Mouse (Mus musculus): Measurements from ENCODE around the gene Trim46. TPM values are rescaled to one million over a fixed set of nuclear protein-coding genes. Genes with fewer than 3 reads are reported as not detected.

The Trim46 gene
- total and polyA plus RNA-seq, 2 experiments from 2014 or later = 0.08 to 0.45 TPM

DNA sequence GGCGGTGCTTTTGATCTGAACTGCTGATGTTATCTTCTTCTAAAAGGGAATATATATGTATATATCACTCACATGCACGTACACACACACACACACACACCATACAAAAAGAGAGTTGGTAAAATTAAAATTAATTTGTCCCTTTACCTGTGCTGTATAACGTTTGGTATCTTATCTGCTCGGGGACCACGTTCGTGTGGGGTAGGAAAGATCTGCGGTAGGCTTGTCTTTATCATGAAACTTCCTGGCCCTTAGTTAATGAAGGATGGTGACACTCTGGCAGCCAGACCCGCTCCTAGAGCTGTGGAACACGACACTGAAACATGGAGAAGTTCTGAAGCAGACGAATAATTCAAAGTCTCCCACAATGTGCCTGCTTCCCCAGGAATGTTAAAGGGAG, 45.8 kb upstream of the Trim46 start:
- Histone ChIP-seq H3K4me3 (ENCODE audit: low read depth, low read length) (no peak overlapping the region), H3K4me2 (ENCODE audit: low read depth, low read length) (no peak overlapping the region), H3K4me1 (ENCODE audit: control insufficient read depth, insufficient read depth) (peaks cover 4% of the 10 kb centered on the region; the same call in 1 of the 2 replicates), H3K9me3 (replicated peaks; ENCODE audit: control insufficient read depth, low read length) (no peaks in the 10 kb centered on the region), H3K36me3 (replicated peaks; ENCODE audit: control insufficient read depth, insufficient read depth, low read length) (no peaks in the 10 kb centered on the region), H3K27me3 (ENCODE audit: control insufficient read depth, insufficient read depth, low read length) (no peaks in the 10 kb centered on the region), H3K27ac (ENCODE audit: low read depth) (no peak overlapping the region), H3K9ac (replicated peaks; ENCODE audit: low read depth, low read length) (no peak overlapping the region)
- DNase-seq (ENCODE audit: low spot score) = no peak
- TF ChIP-seq CTCF (IDR thresholded peaks at IDR 0.05; ENCODE audit: low read depth) (no peak), EP300 (IDR thresholded peaks at IDR 0.05; ENCODE audit: low read depth) (no peak)
- no peak for ATAC-seq (ENCODE audit: insufficient read depth, low read depth)
- WGBS = 38% methylated on average over 10 of the region's 10 CpGs

DNA sequence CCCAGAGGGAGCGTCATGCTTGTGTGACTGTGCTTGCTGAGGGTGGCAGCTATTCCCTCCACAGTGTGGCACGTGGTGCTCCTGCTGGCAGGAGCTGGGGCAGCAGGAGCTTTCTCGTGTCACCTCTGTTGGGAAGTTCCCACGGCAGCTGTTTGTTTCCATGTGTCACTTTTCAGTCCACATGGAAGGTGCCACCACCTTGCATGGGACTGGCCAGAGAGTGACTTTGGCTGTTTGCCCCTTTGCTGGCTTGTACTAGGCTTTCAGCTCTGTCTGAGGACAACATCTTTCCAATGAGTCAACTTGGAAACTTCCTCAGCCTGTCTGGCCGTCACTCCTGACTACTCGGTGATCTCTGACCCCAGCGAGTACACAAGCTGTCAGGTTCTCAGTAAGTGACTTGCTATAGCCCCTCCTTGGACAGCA, 42.4 kb upstream of the Trim46 start:
- no peak overlapping the region for H3K4me3 ChIP-seq (ENCODE audit: low read depth, low read length)
- no peak for TF ChIP-seq CTCF (IDR thresholded peaks at IDR 0.05; ENCODE audit: low read depth)
- TF ChIP-seq EP300 (IDR thresholded peaks at IDR 0.05; ENCODE audit: low read depth) = no peak
- no peaks in the 10 kb centered on the region for H3K9me3 ChIP-seq (replicated peaks; ENCODE audit: control insufficient read depth, low read length)
- H3K4me2 ChIP-seq (ENCODE audit: low read depth, low read length) = no peak overlapping the region
- ATAC-seq (ENCODE audit: insufficient read depth, low read depth) = peak; percentile 66
- no peaks in the 10 kb centered on the region for H3K36me3 ChIP-seq (replicated peaks; ENCODE audit: control insufficient read depth, insufficient read depth, low read length)
- DNase-seq (ENCODE audit: low spot score) = no peak
- H3K9ac ChIP-seq (replicated peaks; ENCODE audit: low read depth, low read length) = no peak overlapping the region
- H3K4me1 ChIP-seq (ENCODE audit: control insufficient read depth, insufficient read depth) = peaks cover 4% of the 10 kb centered on the region; the same call in 1 of the 2 replicates
- 27% methylated on average over 7 of the region's 7 CpGs for WGBS
- no peak overlapping the region for H3K27ac ChIP-seq (ENCODE audit: low read depth)
- no peaks in the 10 kb centered on the region for H3K27me3 ChIP-seq (ENCODE audit: control insufficient read depth, insufficient read depth, low read length)

DNA sequence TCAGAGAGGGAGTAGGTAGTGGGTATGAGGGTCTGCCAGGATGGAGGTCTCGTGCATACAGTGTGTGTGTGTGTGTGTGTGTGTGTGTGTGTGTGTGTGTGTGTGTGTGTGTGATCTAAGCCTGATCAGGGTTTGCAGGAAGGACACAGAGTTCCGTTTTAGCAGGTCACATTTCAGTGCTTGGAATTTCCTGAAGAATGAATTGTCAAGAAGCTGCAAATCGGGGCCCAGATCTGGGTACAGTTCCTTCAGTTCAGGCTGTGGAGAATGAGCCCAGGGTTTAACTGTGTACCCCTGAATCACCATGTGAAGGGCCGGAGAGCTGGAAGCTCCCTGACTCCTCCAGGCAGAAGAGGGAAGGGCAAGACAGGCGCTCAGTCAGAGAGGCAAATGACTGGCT, 41.2 kb upstream of the Trim46 start:
- Histone ChIP-seq H3K9me3 (replicated peaks; ENCODE audit: control insufficient read depth, low read length) (no peaks in the 10 kb centered on the region), H3K4me1 (ENCODE audit: control insufficient read depth, insufficient read depth) (peaks cover 4% of the 10 kb centered on the region; the same call in 1 of the 2 replicates), H3K4me3 (ENCODE audit: low read depth, low read length) (no peak overlapping the region), H3K9ac (replicated peaks; ENCODE audit: low read depth, low read length) (no peak overlapping the region), H3K4me2 (ENCODE audit: low read depth, low read length) (no peak overlapping the region), H3K36me3 (replicated peaks; ENCODE audit: control insufficient read depth, insufficient read depth, low read length) (no peaks in the 10 kb centered on the region), H3K27me3 (ENCODE audit: control insufficient read depth, insufficient read depth, low read length) (no peaks in the 10 kb centered on the region), H3K27ac (ENCODE audit: low read depth) (peak overlapping the region; percentile 55)
- TF ChIP-seq EP300 (IDR thresholded peaks at IDR 0.05; ENCODE audit: low read depth) = no peak
- no peak for TF ChIP-seq CTCF (IDR thresholded peaks at IDR 0.05; ENCODE audit: low read depth)
- no peak for DNase-seq (ENCODE audit: low spot score)
- ATAC-seq (ENCODE audit: insufficient read depth, low read depth) = no peak
- 46% methylated on average over 5 of the region's 5 CpGs for WGBS

GRCm38 (mm10) chr3:89285526-89285925, 39.4 kb upstream of the Trim46 start:
- TF ChIP-seq CTCF (IDR thresholded peaks at IDR 0.05; ENCODE audit: low read depth) = no peak
- TF ChIP-seq EP300 (IDR thresholded peaks at IDR 0.05; ENCODE audit: low read depth) = no peak
- Histone ChIP-seq H3K9me3 (replicated peaks; ENCODE audit: control insufficient read depth, low read length) (no peaks in the 10 kb centered on the region), H3K36me3 (replicated peaks; ENCODE audit: control insufficient read depth, insufficient read depth, low read length) (no peaks in the 10 kb centered on the region), H3K4me3 (ENCODE audit: low read depth, low read length) (no peak overlapping the region), H3K27me3 (ENCODE audit: control insufficient read depth, insufficient read depth, low read length) (no peaks in the 10 kb centered on the region), H3K27ac (ENCODE audit: low read depth) (no peak overlapping the region), H3K9ac (replicated peaks; ENCODE audit: low read depth, low read length) (no peak overlapping the region), H3K4me2 (ENCODE audit: low read depth, low read length) (no peak overlapping the region), H3K4me1 (ENCODE audit: control insufficient read depth, insufficient read depth) (peaks cover 8% of the 10 kb centered on the region)
- WGBS = 45% methylated on average over 2 of the region's 2 CpGs
- DNase-seq (ENCODE audit: low spot score) = no peak
- no peak for ATAC-seq (ENCODE audit: insufficient read depth, low read depth)

GRCm38 (mm10) chr3:89284261-89284660, 38.2 kb upstream of the Trim46 start:
- no peak for TF ChIP-seq EP300 (IDR thresholded peaks at IDR 0.05; ENCODE audit: low read depth)
- no peak for TF ChIP-seq CTCF (IDR thresholded peaks at IDR 0.05; ENCODE audit: low read depth)
- Histone ChIP-seq H3K4me1 (ENCODE audit: control insufficient read depth, insufficient read depth) (peaks cover 13% of the 10 kb centered on the region), H3K4me2 (ENCODE audit: low read depth, low read length) (no peak overlapping the region), H3K27me3 (ENCODE audit: control insufficient read depth, insufficient read depth, low read length) (no peaks in the 10 kb centered on the region), H3K9me3 (replicated peaks; ENCODE audit: control insufficient read depth, low read length) (no peaks in the 10 kb centered on the region), H3K9ac (replicated peaks; ENCODE audit: low read depth, low read length) (no peak overlapping the region), H3K27ac (ENCODE audit: low read depth) (no peak overlapping the region), H3K36me3 (replicated peaks; ENCODE audit: control insufficient read depth, insufficient read depth, low read length) (no peaks in the 10 kb centered on the region), H3K4me3 (ENCODE audit: low read depth, low read length) (no peak overlapping the region)
- WGBS = 80% methylated on average over 3 of the region's 3 CpGs
- ATAC-seq (ENCODE audit: insufficient read depth, low read depth) (no peak), DNase-seq (ENCODE audit: low spot score) (no peak)

GRCm38 (mm10) chr3:89282291-89282643, 36.2 kb upstream of the Trim46 start:
- H3K4me3 ChIP-seq (ENCODE audit: low read depth, low read length) = no peak overlapping the region
- TF ChIP-seq CTCF (IDR thresholded peaks at IDR 0.05; ENCODE audit: low read depth) (no peak), EP300 (IDR thresholded peaks at IDR 0.05; ENCODE audit: low read depth) (no peak)
- no peaks in the 10 kb centered on the region for H3K9me3 ChIP-seq (replicated peaks; ENCODE audit: control insufficient read depth, low read length)
- no peaks in the 10 kb centered on the region for H3K36me3 ChIP-seq (replicated peaks; ENCODE audit: control insufficient read depth, insufficient read depth, low read length)
- no peak overlapping the region for H3K27ac ChIP-seq (ENCODE audit: low read depth)
- no peak for ATAC-seq (ENCODE audit: insufficient read depth, low read depth)
- H3K4me1 ChIP-seq (ENCODE audit: control insufficient read depth, insufficient read depth) = peaks cover 19% of the 10 kb centered on the region
- no peaks in the 10 kb centered on the region for H3K27me3 ChIP-seq (ENCODE audit: control insufficient read depth, insufficient read depth, low read length)
- no peak overlapping the region for H3K4me2 ChIP-seq (ENCODE audit: low read depth, low read length)
- 14% methylated on average over 4 of the region's 4 CpGs for WGBS
- H3K9ac ChIP-seq (replicated peaks; ENCODE audit: low read depth, low read length) = no peak overlapping the region
- DNase-seq (ENCODE audit: low spot score) = no peak

Measured in heart, postnatal 0 days (tissue).